Mouse (Mus musculus) lung, postnatal 0 days (tissue): ENCODE results near the gene H2-Eb1. TPM values are rescaled to one million over a fixed set of nuclear protein-coding genes. Genes with fewer than 3 reads are reported as not detected.

Experiments
- ATAC-seq: fragments of 200-750 bp; cut with Nextera tagmentation; 2 replicates; pipeline ENCODE4 v1.8.0; 2017; ENCODE audit warnings: moderate library complexity
- DNase-seq: peaks from one replicate; pipeline ENCODE4 v3.0.0-alpha.2; 2016; ENCODE audit warnings: low spot score
- H3K27ac ChIP-seq: fragments of 300-500 bp; sonication (generic); 2 replicates; pipeline ENCODE4 v1.5.1; 2014; ENCODE audit warnings: antibody characterized with exemption, mild to moderate bottlenecking, low read length, mixed read lengths
- H3K27me3 ChIP-seq: fragments of 300-500 bp; sonication (generic); replicated peaks from 2 replicates; pipeline ENCODE4 v1.6.1; 2014; ENCODE audit warnings: low read length, mixed read lengths; ENCODE audit not compliant: insufficient read depth
- H3K36me3 ChIP-seq: fragments of 300-500 bp; sonication (generic); 2 replicates; pipeline ENCODE4 v1.6.1; 2014; ENCODE audit warnings: low read length, mixed read lengths; ENCODE audit not compliant: insufficient read depth
- H3K4me1 ChIP-seq: fragments of 300-500 bp; sonication (generic); 2 replicates; pipeline ENCODE4 v1.6.1; 2014; ENCODE audit warnings: antibody characterized with exemption, low read depth, low read length, mixed read lengths; ENCODE audit not compliant: insufficient read depth
- H3K4me2 ChIP-seq: fragments of 300-500 bp; sonication (generic); replicated peaks from 2 replicates; pipeline ENCODE4 v1.6.1; 2014; ENCODE audit warnings: low read depth, mild to moderate bottlenecking, low read length, moderate library complexity, mixed read lengths
- H3K4me3 ChIP-seq: fragments of 300-500 bp; sonication (generic); 2 replicates; pipeline ENCODE4 v1.5.1; 2014; ENCODE audit warnings: low read depth, low read length
- H3K9ac ChIP-seq: fragments of 300-500 bp; sonication (generic); replicated peaks from 2 replicates; pipeline ENCODE4 v1.6.1; 2014; ENCODE audit warnings: low read depth, mild to moderate bottlenecking
- H3K9me3 ChIP-seq: fragments of 300-500 bp; sonication (generic); 2 replicates; pipeline ENCODE4 v1.6.1; 2016; ENCODE audit warnings: low read length, mixed read lengths
- CTCF ChIP-seq: IDR thresholded peaks from 2 replicates; pipeline ENCODE4 v1.5.1; 2016; ENCODE audit warnings: antibody characterized with exemption, mild to moderate bottlenecking
- EP300 ChIP-seq: IDR thresholded peaks from 2 replicates; pipeline ENCODE4 v1.6.1; 2016; ENCODE audit warnings: antibody characterized with exemption, mild to moderate bottlenecking, control low read depth
- WGBS: fragments of 180-500 bp; shearing (Covaris S2); extraction: QIAGEN DNeasy Blood & Tissue Kit; methylation state at CpG from one replicate; pipeline ENCODE4 v1.1.7; 2014; 5-methylcytosine and 5-hydroxymethylcytosine counted together
- polyA plus RNA-seq: library from polyadenylated mRNA; unstranded; fragments of >200 nt; fragmentation: Nextera tagmentation; extraction: Ambion mirVana; gene quantifications from 2 replicates; pipeline ENCODE4 v1.2.1, GENCODE M21; 2015

Gene H2-Eb1
- polyA plus RNA-seq, 1 experiment from 2014 or later, result 12.6 TPM

DNA sequence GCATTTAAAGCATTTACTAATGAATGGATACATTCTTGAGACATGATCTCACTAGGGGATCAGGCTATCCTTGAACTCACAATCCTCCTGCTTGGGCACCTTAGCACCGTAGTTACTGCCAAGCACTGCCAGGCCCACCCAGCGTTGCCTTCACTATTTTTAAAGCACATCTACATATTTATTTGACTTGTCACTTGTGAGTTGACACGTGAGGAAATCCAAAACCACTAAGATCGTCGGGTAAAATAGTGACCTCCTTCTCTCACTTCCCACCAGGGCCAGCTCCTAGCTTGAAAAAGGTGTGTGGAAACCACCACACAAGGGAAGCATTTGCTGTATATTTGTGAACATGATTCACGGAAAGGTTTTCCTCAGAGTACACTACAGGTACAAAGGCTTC lies 18.7 kb upstream of the H2-Eb1 start:
- no peak overlapping the region for H3K27ac ChIP-seq
- ATAC-seq, result no peak
- TF ChIP-seq CTCF (no peak), EP300 (no peak)
- H3K27me3 ChIP-seq, result no peaks in the 10 kb centered on the region
- no peak overlapping the region for H3K4me3 ChIP-seq
- no peaks in the 10 kb centered on the region for H3K9me3 ChIP-seq
- H3K36me3 ChIP-seq, result no peaks in the 10 kb centered on the region
- H3K4me1 ChIP-seq, result no peaks in the 10 kb centered on the region
- WGBS, result 51% methylated on average over 6 of the region's 6 CpGs
- DNase-seq, result no peak
- no peak overlapping the region for H3K4me2 ChIP-seq
- no peak overlapping the region for H3K9ac ChIP-seq

DNA sequence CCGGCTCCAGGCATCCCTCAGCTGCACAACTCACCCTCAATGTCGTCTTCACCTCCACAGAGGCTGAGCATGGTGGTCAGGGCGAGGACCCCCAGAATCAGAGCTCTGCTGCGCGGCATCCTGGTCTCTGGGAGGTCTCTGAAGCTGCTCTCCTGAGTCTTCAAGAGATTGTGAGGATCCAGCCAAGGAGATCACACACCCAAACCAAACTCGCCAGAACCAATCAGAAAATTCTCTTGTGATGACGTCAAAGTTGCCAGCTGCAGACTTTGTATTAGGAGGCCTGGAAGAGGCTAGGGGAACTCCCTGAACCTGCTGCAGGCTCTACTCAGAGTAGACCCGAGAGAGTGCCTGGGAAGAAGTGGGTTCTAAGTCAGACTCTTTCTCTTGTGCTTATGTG lies 18.0 kb upstream of the H2-Eb1 start, which contains the start of gene H2-Aa:
Gene H2-Aa, minus strand, starts transcription at position 176 of the 400 bp plus-strand sequence.
- no peak within 1 kb of the TSS for H3K4me3 ChIP-seq
- peak; percentile 89 for ATAC-seq

DNA sequence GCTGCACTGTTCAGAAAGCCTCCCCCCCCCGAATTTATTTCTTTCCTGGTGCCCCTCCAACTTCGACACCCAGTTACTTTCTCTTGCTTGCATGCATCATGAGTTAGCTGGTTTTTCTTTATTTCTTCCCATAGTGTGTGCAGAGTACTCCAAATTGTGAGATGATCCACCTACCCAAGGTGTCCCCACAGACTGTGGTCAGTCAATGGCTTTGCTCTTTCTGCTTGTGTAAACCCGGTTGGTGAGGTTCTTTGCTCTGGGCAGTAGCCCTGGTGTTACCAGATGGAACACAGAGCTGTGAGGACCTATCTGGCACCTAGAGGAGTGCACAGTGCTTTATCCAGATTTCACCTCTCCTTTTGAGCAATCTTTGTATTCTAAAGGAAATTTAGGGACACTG lies 17.5 kb upstream of the H2-Eb1 start:
- ATAC-seq (no peak), DNase-seq (no peak)
- TF ChIP-seq CTCF (no peak), EP300 (no peak)
- H3K4me3 ChIP-seq, result no peak overlapping the region
- H3K36me3 ChIP-seq, result no peaks in the 10 kb centered on the region
- no peaks in the 10 kb centered on the region for H3K27me3 ChIP-seq
- no peak overlapping the region for H3K27ac ChIP-seq
- H3K4me1 ChIP-seq, result no peaks in the 10 kb centered on the region
- no peak overlapping the region for H3K4me2 ChIP-seq
- no peak overlapping the region for H3K9ac ChIP-seq
- 75% methylated on average over 3 of the region's 3 CpGs for WGBS
- H3K9me3 ChIP-seq, result no peaks in the 10 kb centered on the region

More for the DNA sequence above, 18.0 kb upstream of the H2-Eb1 start, which contains the start of gene H2-Aa:
- 13% methylated on average over 8 of the region's 8 CpGs for WGBS
- no peaks in the 10 kb centered on the region for H3K9me3 ChIP-seq
- H3K9ac ChIP-seq, result no peak within 1 kb of the TSS
- H3K4me1 ChIP-seq, result no peaks in the 10 kb centered on the region
- H3K36me3 ChIP-seq, result no peaks in the 10 kb centered on the region
- DNase-seq, result peak; percentile 84
- H3K4me2 ChIP-seq, result no peak within 1 kb of the TSS
- no peaks in the 10 kb centered on the region for H3K27me3 ChIP-seq
- TF ChIP-seq CTCF (no peak), EP300 (no peak)
- no peak within 1 kb of the TSS for H3K27ac ChIP-seq

DNA sequence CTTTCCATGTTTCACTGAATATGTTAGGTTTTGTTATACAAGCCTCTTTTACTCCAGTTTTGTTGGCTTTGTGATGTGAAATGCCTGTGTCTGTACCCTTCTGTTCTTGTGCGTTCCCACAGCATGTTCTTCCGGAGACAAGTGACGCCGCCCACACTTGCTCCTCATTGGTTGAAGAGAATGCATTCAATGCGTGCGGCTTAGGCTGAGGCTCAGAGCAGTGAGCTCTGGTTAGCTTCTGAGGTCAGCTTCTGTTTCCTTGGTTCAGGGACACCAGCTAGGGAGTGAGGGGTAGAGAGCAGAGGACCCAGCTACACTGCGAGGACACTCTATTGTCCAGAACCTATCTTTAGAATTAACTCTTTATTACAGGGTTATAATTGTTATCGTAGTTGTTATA lies 14.1 kb upstream of the H2-Eb1 start:
- no peaks in the 10 kb centered on the region for H3K9me3 ChIP-seq
- no peaks in the 10 kb centered on the region for H3K27me3 ChIP-seq
- H3K4me3 ChIP-seq, result no peak overlapping the region
- H3K27ac ChIP-seq, result no peak overlapping the region
- no peak for TF ChIP-seq CTCF
- ATAC-seq (peak; percentile 91), DNase-seq (peak; percentile 84)
- no peak overlapping the region for H3K4me2 ChIP-seq
- 16% methylated on average over 8 of the region's 8 CpGs for WGBS
- no peaks in the 10 kb centered on the region for H3K4me1 ChIP-seq
- no peaks in the 10 kb centered on the region for H3K36me3 ChIP-seq
- H3K9ac ChIP-seq, result no peak overlapping the region

DNA sequence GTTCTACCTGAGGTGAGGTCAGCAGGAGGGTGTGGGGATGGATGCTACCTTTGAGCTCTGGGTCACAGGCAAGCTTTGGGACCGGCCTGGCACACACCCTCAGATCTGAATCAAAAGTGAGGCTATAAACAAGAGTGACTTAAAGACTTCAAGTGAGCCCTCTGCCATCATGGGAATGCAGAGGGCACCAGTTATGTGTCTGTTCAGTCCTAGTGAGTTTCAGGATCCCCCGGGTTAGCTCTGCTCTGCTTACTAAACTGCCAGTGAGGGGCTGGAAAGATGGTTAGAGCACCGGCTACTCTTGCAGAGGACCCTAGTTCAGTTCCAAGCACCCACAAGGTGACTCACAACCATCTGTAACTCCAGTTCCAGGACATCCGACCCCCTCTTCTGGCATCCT lies 13.1 kb upstream of the H2-Eb1 start:
- Histone ChIP-seq H3K9ac (no peak overlapping the region), H3K9me3 (no peaks in the 10 kb centered on the region), H3K27ac (no peak overlapping the region), H3K36me3 (no peaks in the 10 kb centered on the region), H3K4me1 (no peaks in the 10 kb centered on the region), H3K4me2 (no peak overlapping the region), H3K27me3 (no peaks in the 10 kb centered on the region), H3K4me3 (no peak overlapping the region)
- DNase-seq (no peak), ATAC-seq (no peak)
- TF ChIP-seq EP300 (no peak), CTCF (no peak)
- 79% methylated on average over 4 of the region's 4 CpGs for WGBS

DNA sequence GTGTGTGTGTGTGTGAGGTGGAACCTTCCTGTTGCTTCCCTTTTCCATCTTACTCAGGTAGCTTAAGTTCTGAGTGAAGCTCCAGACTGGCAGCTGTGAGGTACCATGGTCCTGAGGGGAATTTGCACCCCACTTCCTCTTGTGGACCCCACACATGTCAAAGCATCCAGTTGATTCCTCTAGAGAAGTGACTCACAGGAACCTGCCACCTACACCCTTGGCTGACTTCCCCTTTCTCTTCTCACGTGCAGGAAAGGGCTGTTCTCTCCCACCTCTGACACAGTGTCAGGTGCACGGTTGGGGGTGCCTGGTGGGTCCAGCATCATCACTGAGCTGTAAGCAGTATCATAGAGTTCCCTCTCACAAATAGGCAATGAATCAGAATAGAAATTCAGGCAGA lies 12.1 kb upstream of the H2-Eb1 start:
- H3K27ac ChIP-seq, result no peak overlapping the region
- H3K4me3 ChIP-seq, result no peak overlapping the region
- H3K4me1 ChIP-seq, result no peaks in the 10 kb centered on the region

DNA sequence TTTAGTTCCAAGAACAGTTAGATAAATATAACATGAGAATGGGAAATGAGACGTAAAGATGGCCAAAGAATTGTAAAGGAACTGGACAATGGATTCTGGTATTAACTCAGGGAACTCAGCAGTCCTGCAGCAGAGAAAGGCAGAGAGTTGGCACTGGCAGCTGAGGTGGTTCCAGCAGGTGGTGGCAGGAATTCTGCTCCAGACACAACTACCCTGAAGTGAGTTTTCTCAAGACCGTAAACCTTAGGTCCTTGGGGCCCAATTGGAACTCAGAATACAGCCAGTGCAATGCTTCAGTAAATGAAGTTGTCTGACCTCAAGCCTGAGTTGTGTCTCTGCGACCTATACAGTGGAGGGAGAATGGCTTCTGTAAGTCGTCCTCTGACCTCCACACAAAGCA lies 11.4 kb upstream of the H2-Eb1 start:
- DNase-seq (no peak), ATAC-seq (no peak)
- no peak overlapping the region for H3K27ac ChIP-seq
- no peaks in the 10 kb centered on the region for H3K9me3 ChIP-seq
- no peaks in the 10 kb centered on the region for H3K36me3 ChIP-seq
- no peak overlapping the region for H3K9ac ChIP-seq
- H3K4me1 ChIP-seq, result no peaks in the 10 kb centered on the region
- no peaks in the 10 kb centered on the region for H3K27me3 ChIP-seq
- TF ChIP-seq CTCF (no peak), EP300 (no peak)
- WGBS, result 53% methylated on average over 4 of the region's 4 CpGs
- no peak overlapping the region for H3K4me2 ChIP-seq
- H3K4me3 ChIP-seq, result no peak overlapping the region

More for the DNA sequence above, 12.1 kb upstream of the H2-Eb1 start:
- no peaks in the 10 kb centered on the region for H3K9me3 ChIP-seq
- DNase-seq (no peak), ATAC-seq (no peak)
- H3K9ac ChIP-seq, result no peak overlapping the region
- TF ChIP-seq EP300 (no peak), CTCF (no peak)
- H3K36me3 ChIP-seq, result no peaks in the 10 kb centered on the region
- no peaks in the 10 kb centered on the region for H3K27me3 ChIP-seq
- no peak overlapping the region for H3K4me2 ChIP-seq
- 30% methylated on average over 2 of the region's 2 CpGs for WGBS
